Mouse (Mus musculus) cerebellum, postnatal 10 days (tissue): ENCODE data around the gene Adrm1.

Source experiments
- DNase-seq, 2 experiments: peaks; one replicate each; pipeline ENCODE4 v3.0.0; 2021; ENCODE audit warnings: mixed read lengths in 2 of 2

Adrm1 gene

GRCm38 (mm10) chr2:180219145-180219943 is 48.1 kb downstream of the Adrm1 start:
- DNase-seq, result peak in 1 of 2 experiments; percentile 57

- DNase-seq, result no peak
Observed at GRCm38 (mm10) chr2:180220165-180220564, 48.9 kb downstream of the Adrm1 start.

- no peak for DNase-seq
Observed at GRCm38 (mm10) chr2:180221051-180221450, 49.8 kb downstream of the Adrm1 start.

- DNase-seq, result no peak
Observed at GRCm38 (mm10) chr2:180222250-180222649, 51.0 kb downstream of the Adrm1 start.

GRCm38 (mm10) chr2:180224647-180225043 is 53.4 kb downstream of the Adrm1 start:
- no peak for DNase-seq

- DNase-seq, result peak in 1 of 2 experiments; percentile 54
Observed at GRCm38 (mm10) chr2:180225044-180225761, 53.9 kb downstream of the Adrm1 start.
